ENCODE assay signal across 31 mouse cellular contexts in the genomic region with DNA sequence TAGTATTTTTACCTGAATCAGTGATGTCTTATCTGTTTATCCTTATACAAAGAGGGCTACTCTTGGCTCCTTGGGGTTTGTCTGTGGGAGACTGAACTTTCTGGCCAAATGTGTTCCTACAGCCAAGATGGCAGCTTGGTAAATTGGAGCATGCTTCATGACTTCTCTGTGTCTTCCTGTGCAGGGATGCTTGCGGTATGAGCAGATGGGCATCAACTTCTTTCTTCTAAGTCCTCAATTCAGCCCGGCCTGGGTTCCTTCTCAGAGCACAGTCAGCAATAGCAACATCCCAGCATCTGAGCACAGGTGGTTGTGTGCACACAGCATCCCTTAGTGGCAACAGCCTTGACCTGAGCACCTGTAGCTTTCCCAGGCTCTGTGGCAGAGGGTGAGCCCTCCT.
"Had no signal": no experiment of that assay in that cellular context is flagged by ENCODE, and none has a peak within 500 bp of the region (broad histone marks: within the 10 kb centered on the region; RNA-seq: fewer than 3 reads in every experiment).

No protein-coding gene starts in this region.

- H3K4me3 ChIP-seq: limb, embryonic 10.5 days; limb, embryonic 12.5 days; limb, embryonic 13.5 days; limb, embryonic 15.5 days; liver, embryonic 12.5 days; liver, embryonic 13.5 days; liver, embryonic 15.5 days; lung, embryonic 15.5 days; megakaryocyte, embryonic 14.5 days; midbrain, embryonic 10.5 days; midbrain, embryonic 12.5 days; midbrain, embryonic 13.5 days; midbrain, embryonic 15.5 days; myocyte; neural tube, embryonic 12.5 days had no signal

- H3K9me3 ChIP-seq: limb, embryonic 10.5 days; limb, embryonic 12.5 days; limb, embryonic 13.5 days; limb, embryonic 15.5 days; liver, embryonic 12.5 days; liver, embryonic 13.5 days; liver, embryonic 15.5 days; lung, embryonic 15.5 days; megakaryocyte, embryonic 14.5 days; midbrain, embryonic 10.5 days; midbrain, embryonic 12.5 days; midbrain, embryonic 13.5 days; midbrain, embryonic 15.5 days; neural tube, embryonic 12.5 days had no signal

- DNase-seq: left cerebral cortex, postnatal 4 days; liver; liver, embryonic 13.5 days; liver, postnatal 0 days; lung, adult 18-20 months; lung, adult 2 months; lung, embryonic 14.5 days; lung, postnatal 10 days; lung, postnatal 14 days; lung, postnatal 36 days; lung, postnatal 4 days; midbrain, embryonic 14.5 days had no signal

- H3K27ac ChIP-seq: limb, embryonic 10.5 days; limb, embryonic 12.5 days; limb, embryonic 13.5 days; limb, embryonic 15.5 days; liver, embryonic 12.5 days; liver, embryonic 13.5 days; liver, embryonic 14.5 days; liver, embryonic 15.5 days; lung, embryonic 15.5 days; macrophage; midbrain, embryonic 10.5 days; midbrain, embryonic 12.5 days; midbrain, embryonic 13.5 days; midbrain, embryonic 15.5 days; neural tube, embryonic 12.5 days had no signal

- H3K9ac ChIP-seq: limb, embryonic 12.5 days; limb, embryonic 13.5 days; limb, embryonic 15.5 days; liver, embryonic 12.5 days; liver, embryonic 13.5 days; liver, embryonic 14.5 days; liver, embryonic 15.5 days; liver, postnatal 0 days; lung, embryonic 14.5 days; lung, embryonic 15.5 days; midbrain, embryonic 12.5 days; midbrain, embryonic 13.5 days; midbrain, embryonic 15.5 days; neural tube, embryonic 12.5 days had no signal

- H3K36me3 ChIP-seq: limb, embryonic 10.5 days; limb, embryonic 12.5 days; liver, embryonic 12.5 days; liver, embryonic 13.5 days; liver, embryonic 15.5 days; lung, embryonic 15.5 days; midbrain, embryonic 10.5 days; midbrain, embryonic 12.5 days; midbrain, embryonic 13.5 days; midbrain, embryonic 15.5 days; neural tube, embryonic 12.5 days had no signal

- ATAC-seq: liver, embryonic 12.5 days; liver, postnatal 0 days; lung, postnatal 0 days; midbrain, embryonic 13.5 days; midbrain, embryonic 15.5 days; midbrain, embryonic 16.5 days had no signal

- H3K4me1 ChIP-seq: limb, embryonic 10.5 days; limb, embryonic 12.5 days; limb, embryonic 13.5 days; limb, embryonic 15.5 days; liver, embryonic 12.5 days; liver, embryonic 15.5 days; lung, embryonic 15.5 days; midbrain, embryonic 10.5 days; midbrain, embryonic 12.5 days; midbrain, embryonic 15.5 days; neural tube, embryonic 12.5 days had no signal

- H3K27me3 ChIP-seq: limb, embryonic 12.5 days; limb, embryonic 13.5 days; limb, embryonic 15.5 days; liver, embryonic 12.5 days; liver, embryonic 13.5 days; liver, embryonic 15.5 days; lung, embryonic 15.5 days; megakaryocyte, embryonic 14.5 days; midbrain, embryonic 12.5 days; midbrain, embryonic 13.5 days; midbrain, embryonic 15.5 days; neural tube, embryonic 12.5 days had no signal

- H3K4me2 ChIP-seq: limb, embryonic 12.5 days; limb, embryonic 13.5 days; limb, embryonic 15.5 days; liver, embryonic 11.5 days; liver, embryonic 12.5 days; liver, embryonic 13.5 days; liver, embryonic 15.5 days; lung, embryonic 14.5 days; lung, embryonic 15.5 days; midbrain, embryonic 12.5 days; midbrain, embryonic 13.5 days; midbrain, embryonic 15.5 days; neural tube, embryonic 12.5 days had no signal
